Mouse (Mus musculus) CH12F3 (cell line): ENCODE data around the gene Zmym1.
"Not testable (repeated sequence)": the region's sequence is repeated elsewhere in the genome, so short reads cannot be mapped to it uniquely, and the experiment has no call there.

Experiments
- in situ Hi-C: fragments of 300-500 bp; cut with MboI; formaldehyde crosslinking; loops from 2 replicates; pipeline ENCODE4 v1.14.3; 2020; ENCODE audit warnings: low sequenced_read_pairs

The Zmym1 gene

DNA sequence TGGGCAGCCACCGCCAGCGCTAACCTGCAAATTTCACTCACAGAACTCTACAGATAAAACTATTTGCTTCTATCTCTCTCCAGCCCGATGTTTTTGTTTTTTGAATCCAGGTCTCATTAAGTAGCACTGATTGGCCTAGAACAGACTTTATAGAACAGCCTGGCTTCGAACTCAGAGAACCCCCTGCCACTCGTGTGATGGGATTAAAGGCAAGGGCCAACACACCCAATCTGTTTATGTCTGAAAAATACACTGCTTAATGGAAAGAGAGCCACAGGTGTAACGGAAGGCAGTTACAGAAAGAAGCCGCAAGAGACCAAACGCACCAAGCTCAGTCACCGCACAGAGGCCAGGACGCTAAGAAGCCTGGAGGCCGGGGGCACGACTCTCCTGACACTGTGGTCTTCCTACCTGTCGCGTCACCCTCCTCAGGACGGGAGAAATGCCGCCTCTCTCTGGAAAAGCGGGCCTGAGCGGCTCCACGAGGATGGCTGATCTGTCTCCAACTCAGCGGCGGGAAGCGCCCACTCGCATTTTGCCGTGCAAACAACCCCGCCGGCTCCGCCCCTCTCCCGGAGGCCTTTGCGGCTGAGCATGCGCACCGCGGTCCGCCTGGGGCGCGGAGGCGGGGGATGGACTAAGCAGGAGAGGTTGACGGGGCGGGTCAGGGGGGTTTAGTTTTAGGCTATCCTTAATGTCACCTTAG is at the start of gene Zmym1:
Gene Zmym1, minus strand, starts transcription at position 568 of the 706 bp plus-strand sequence.
- in situ Hi-C loops: no loop called here

GRCm38 (mm10) chr4:127110570-127110969 is 49.6 kb upstream of the Zmym1 start:
- in situ Hi-C loops: no loop called here

- in situ Hi-C loops: no loop called here
Observed at GRCm38 (mm10) chr4:127107566-127107965, 46.6 kb upstream of the Zmym1 start.

- in situ Hi-C loops: not testable (repeated sequence)
Observed at GRCm38 (mm10) chr4:127099552-127099951, 38.6 kb upstream of the Zmym1 start.

GRCm38 (mm10) chr4:127095090-127095489 is 34.1 kb upstream of the Zmym1 start:
- in situ Hi-C loops: no loop called here

GRCm38 (mm10) chr4:127091188-127091587 is 30.2 kb upstream of the Zmym1 start:
- in situ Hi-C loops: no loop called here

GRCm38 (mm10) chr4:127085761-127086160 is 24.8 kb upstream of the Zmym1 start:
- in situ Hi-C loops: no loop called here

GRCm38 (mm10) chr4:127083131-127083530 is 22.2 kb upstream of the Zmym1 start:
- in situ Hi-C loops: no loop called here

- in situ Hi-C loops: no loop called here
Observed at GRCm38 (mm10) chr4:127080806-127081205, 19.9 kb upstream of the Zmym1 start.

- in situ Hi-C loops: no loop called here
Observed at GRCm38 (mm10) chr4:127076875-127077548, 16.1 kb upstream of the Zmym1 start, which contains the start of gene Zmym6. TSS of gene Zmym6 (plus strand) at chr4:127077383.

DNA sequence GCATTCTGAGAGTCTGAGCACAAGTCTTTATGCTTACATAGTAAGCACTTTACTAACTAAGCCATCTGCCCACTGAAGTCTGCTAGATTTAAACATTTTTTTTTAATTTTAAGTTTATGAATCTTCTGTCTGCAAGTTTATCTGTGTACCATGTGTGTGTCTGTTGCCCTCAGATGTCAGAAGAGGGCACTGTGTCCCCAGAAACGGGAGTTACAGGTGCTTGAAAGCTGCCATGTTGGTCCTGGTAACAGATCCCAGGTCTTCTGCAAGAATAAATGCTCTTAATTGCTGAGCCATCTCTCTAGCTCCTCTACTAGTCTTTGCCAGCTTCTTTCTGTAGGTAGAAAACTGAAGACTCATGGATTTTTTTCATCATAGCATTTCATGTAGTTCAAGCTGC is 14.0 kb upstream of the Zmym1 start:
- in situ Hi-C loops: no loop called here

- in situ Hi-C loops: no loop called here
Observed at GRCm38 (mm10) chr4:127064051-127064450, 3.1 kb upstream of the Zmym1 start.

DNA sequence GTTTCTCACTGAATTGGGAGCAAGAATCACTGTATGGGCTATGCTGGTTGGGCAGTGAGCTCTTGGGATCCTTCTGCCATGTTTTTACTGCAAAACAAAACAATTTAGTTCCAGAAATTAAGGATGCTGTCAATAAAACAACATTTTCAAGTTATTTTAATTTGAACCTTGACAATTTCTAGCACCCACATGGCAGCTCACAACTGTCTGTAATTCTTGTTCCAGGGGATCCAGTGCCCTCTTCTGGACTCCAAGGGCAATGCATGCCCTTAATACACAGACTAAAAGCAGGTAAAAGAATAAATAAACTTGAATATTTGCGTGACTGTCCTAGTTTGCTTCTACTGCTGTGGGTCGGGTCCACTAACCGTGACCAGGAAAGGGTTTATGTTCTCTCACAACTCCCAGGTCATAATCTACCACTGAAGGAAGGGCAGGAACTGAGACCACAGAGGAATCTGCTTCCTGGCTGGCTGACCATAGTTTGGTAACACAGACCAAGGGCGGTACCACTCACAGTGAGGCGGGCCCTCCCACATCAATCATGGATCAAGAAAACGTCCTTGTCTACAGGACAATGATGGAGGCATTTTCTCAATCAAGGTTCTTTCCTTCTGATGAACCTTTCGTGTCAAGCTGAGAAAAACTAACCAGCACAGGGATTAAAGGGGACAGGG is 6.3 kb downstream of the Zmym1 start:
- in situ Hi-C loops: loop anchor here (10.0 kb wide), 1 partner anchor 190 kb away; the partner anchor contains the start of gene Smim12

DNA sequence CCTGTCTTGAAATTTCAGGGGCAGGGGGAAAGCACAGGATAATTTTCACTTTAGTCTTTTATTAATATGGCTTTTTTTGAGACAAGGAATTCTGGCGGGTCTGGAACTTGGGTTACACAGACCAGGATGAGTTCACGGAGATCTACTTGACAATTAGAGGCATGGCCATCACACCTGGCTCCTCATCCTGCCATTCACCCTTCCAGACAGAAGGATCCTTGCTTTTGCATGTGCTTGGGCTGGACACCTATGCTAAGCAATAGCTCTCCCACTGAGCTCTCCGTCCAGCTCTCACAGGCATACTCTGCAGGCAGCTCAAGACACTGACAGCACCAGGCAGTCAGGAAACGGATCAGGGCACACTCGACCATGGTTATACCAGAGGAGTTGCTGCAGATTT is 7.9 kb downstream of the Zmym1 start:
- in situ Hi-C loops: loop anchor here (10.0 kb wide), 1 partner anchor 192 kb away; the partner anchor contains the start of gene Smim12

- in situ Hi-C loops: loop anchor here (10.0 kb wide), 1 partner anchor 194 kb away; the partner anchor contains the start of gene Smim12
Observed at GRCm38 (mm10) chr4:127051121-127051520, 9.8 kb downstream of the Zmym1 start.

- in situ Hi-C loops: no loop called here
Observed at GRCm38 (mm10) chr4:127043540-127043939, 17.4 kb downstream of the Zmym1 start.

GRCm38 (mm10) chr4:127039871-127040483 is 21.0 kb downstream of the Zmym1 start:
- in situ Hi-C loops: no loop called here

- in situ Hi-C loops: no loop called here
Observed at GRCm38 (mm10) chr4:127038828-127039349, 22.1 kb downstream of the Zmym1 start.

DNA sequence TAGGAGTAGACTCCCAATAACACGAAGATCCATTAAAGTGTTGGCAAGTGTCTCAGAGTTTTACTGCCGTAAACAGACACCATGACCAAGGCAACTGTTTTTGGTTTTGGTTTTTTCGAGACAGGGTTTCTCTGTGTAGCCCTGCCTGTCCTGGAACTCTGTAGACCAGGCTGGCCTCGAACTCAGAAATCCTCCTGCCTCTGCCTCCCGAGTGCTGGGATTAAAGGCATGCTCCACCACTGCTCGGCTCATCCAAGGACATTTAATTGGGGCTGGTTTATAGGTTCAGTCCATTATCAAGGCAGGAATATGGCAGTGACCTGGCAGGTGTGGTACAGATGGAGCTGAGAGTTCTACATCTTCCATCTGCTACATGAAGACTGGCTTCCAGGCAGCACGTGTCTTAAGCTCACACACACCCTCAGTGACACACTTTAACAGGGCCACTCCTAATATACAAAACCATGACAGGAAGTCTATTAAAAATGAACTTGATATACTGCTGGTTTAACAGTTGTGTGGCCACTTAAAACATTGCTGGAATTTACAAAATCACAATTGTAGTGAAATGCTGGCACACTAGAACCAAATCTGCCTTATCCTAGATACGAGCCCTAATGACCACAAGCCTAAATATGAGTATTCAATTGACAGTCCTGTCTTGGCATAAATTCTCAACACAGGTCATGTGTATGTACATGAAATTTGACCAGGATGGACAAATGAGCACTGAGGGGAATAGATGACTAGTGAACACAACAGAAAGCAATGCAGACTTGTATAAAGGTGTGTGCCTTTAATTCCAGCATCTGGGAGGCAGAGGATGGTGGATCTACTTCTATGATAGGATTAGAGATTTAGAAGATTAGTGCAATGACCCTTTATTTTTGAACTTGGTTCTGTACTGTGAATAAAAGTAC is 22.8 kb downstream of the Zmym1 start:
- in situ Hi-C loops: no loop called here

DNA sequence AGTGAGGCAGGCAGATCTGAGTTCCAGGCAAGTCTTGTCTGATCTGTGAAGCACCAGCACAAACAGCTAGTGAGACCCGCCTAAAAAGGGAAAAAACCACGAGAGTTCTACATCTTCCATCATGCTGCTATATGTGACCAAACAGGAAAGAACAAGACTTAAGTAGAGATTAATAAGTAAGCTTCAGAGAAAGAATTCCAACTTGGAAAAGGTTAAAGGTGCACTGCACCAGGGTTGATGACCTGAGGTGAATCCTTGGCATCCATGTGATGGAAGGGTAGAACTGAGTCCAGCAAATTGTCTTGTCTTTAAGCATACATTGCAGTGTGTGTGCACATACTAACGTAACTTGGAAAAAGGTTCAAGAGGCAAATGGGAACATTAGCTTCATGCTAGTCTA is 23.8 kb downstream of the Zmym1 start:
- in situ Hi-C loops: no loop called here
